Mouse (Mus musculus): Measurements from ENCODE around the gene Rcbtb2. TPM values are rescaled to one million over a fixed set of nuclear protein-coding genes. Genes with fewer than 3 reads are reported as not detected.
"Not testable (repeated sequence)": the region's sequence is repeated elsewhere in the genome, so short reads cannot be mapped to it uniquely, and the experiment has no call there.

The Rcbtb2 gene
- polyA plus RNA-seq, 1 experiment from 2014 or later: 136 TPM

DNA sequence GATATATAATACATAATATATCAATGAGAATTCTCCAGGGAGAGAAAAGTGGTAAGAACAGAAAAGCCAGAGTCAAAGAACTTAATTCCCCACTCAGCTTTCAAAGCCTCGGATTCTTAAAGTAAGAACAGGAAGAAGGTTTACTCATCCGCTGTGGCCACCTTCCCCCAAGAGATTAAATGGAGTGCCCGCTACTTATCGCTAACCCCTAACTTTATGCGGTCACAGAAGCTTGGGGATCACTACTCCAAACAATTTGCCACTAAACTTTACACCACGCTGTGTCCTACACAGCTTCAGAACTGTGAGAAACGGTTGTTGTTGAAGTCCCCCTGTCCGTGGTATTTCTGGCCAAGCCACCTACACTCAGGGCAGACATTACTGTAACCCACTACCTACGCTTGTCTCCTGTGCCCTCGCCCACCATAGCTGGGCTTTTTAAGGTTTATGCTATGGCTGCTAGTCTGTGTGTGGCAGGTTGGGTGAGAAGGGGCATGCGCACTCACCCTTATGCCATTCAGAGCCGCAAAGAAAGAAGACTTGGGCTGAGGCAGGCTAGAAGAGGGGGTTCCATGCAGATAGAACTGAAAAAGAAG is 20.5 kb upstream of the Rcbtb2 start:
- no peak overlapping the region for H3K27ac ChIP-seq (ENCODE audit: low read depth, low read length)
- no peak overlapping the region for H3K4me2 ChIP-seq (replicated peaks; ENCODE audit: low read depth, low read length)
- 0 out of 2 replicates have a peak, but pooled peaks cover 3% of the 10 kb centered on the region for H3K4me1 ChIP-seq (ENCODE audit: control insufficient read depth, insufficient read depth, low read length)
- no peak overlapping the region for H3K4me3 ChIP-seq (ENCODE audit: low read length)
- WGBS: 50% methylated on average over 12 of the region's 12 CpGs
- no peaks in the 10 kb centered on the region for H3K36me3 ChIP-seq (ENCODE audit: control insufficient read depth, insufficient read depth, low read length)
- no peaks in the 10 kb centered on the region; the same call in 1 of the 2 replicates for H3K27me3 ChIP-seq (ENCODE audit: control insufficient read depth, insufficient read depth, low read length)
- H3K9me3 ChIP-seq (ENCODE audit: control insufficient read depth, low read length): no peaks in the 10 kb centered on the region
- no peak for ATAC-seq (ENCODE audit: low FRiP score, low TSS enrichment)
- no peak overlapping the region for H3K9ac ChIP-seq (ENCODE audit: low read depth, low read length)

- H3K4me3 ChIP-seq (ENCODE audit: low read length); H3K9ac ChIP-seq (ENCODE audit: low read depth, low read length); H3K27ac ChIP-seq (ENCODE audit: low read depth, low read length); H3K36me3 ChIP-seq (ENCODE audit: control insufficient read depth, insufficient read depth, low read length); H3K9me3 ChIP-seq (ENCODE audit: control insufficient read depth, low read length); H3K27me3 ChIP-seq (ENCODE audit: control insufficient read depth, insufficient read depth, low read length); H3K4me2 ChIP-seq (replicated peaks; ENCODE audit: low read depth, low read length); H3K4me1 ChIP-seq (ENCODE audit: control insufficient read depth, insufficient read depth, low read length); ATAC-seq (ENCODE audit: low FRiP score, low TSS enrichment): not testable (repeated sequence)
- 23% methylated on average over 4 of the region's 4 CpGs for WGBS
Measured at GRCm38 (mm10) chr14:73102986-73103385, 19.9 kb upstream of the Rcbtb2 start.

DNA sequence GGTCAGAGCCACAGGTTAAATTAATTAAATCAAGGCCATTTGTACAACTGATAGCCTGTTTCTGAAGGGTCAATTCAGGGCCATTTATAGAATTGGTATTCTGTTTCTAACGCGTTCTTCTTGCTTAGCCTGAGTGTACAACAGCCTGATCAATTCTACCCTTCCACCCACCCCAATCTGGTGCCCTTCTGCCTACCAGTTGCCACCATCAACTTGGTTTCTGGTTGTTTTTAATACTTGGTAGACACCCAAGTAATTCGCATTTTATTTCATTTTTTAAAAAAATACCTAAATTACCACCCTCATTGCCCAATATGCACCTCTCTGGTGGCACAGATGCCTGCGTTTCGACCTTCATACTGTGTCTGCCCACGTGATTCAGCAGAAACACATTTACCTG is 17.9 kb upstream of the Rcbtb2 start:
- WGBS: 78% methylated on average over 6 of the region's 6 CpGs
- Histone ChIP-seq H3K27me3 (ENCODE audit: control insufficient read depth, insufficient read depth, low read length) (no peaks in the 10 kb centered on the region; the same call in 1 of the 2 replicates), H3K4me3 (ENCODE audit: low read length) (no peak overlapping the region), H3K9me3 (ENCODE audit: control insufficient read depth, low read length) (no peaks in the 10 kb centered on the region), H3K27ac (ENCODE audit: low read depth, low read length) (no peak overlapping the region), H3K4me2 (replicated peaks; ENCODE audit: low read depth, low read length) (no peak overlapping the region), H3K9ac (ENCODE audit: low read depth, low read length) (no peak overlapping the region), H3K4me1 (ENCODE audit: control insufficient read depth, insufficient read depth, low read length) (0 out of 2 replicates have a peak, but pooled peaks cover 3% of the 10 kb centered on the region), H3K36me3 (ENCODE audit: control insufficient read depth, insufficient read depth, low read length) (no peaks in the 10 kb centered on the region)
- no peak for ATAC-seq (ENCODE audit: low FRiP score, low TSS enrichment)

DNA sequence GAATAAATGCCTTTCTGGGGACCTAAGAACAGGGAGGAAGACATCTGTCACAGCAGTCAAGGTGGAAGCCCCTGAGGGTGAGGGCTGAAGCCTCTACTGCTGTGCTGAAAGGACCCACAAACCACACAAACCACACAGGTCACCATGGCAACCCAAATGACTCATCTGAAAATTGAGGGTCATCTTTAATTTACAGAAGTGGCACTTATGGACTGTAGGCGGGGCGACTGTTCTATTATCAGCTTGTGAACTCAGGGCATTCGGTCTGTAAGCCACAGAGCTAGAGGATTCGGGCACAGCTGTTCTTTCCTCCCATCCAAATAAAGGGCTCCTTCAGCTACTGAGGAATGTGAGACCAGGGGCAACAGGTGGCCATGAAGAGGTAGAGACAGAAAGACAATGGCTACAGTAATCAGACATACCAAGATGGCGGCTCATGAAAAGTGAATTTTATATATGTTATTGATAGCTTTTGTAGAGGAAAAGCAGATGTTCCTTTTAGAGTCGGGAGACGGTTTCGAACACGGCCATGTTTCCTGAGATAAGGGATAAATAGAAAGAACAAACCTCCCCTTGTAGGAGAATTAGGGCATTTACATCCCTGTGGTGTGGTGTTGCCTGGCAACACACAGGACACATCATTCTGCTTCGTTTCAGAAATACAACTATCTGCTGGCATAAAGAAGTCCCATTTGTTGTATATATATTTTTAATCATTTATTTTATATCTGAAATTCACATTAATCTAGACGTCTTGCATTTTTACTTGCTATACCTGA is 17.2 kb upstream of the Rcbtb2 start:
- Histone ChIP-seq H3K4me3 (ENCODE audit: low read length) (no peak overlapping the region), H3K27me3 (ENCODE audit: control insufficient read depth, insufficient read depth, low read length) (no peaks in the 10 kb centered on the region; the same call in 1 of the 2 replicates), H3K4me1 (ENCODE audit: control insufficient read depth, insufficient read depth, low read length) (0 out of 2 replicates have a peak, but pooled peaks cover 3% of the 10 kb centered on the region), H3K27ac (ENCODE audit: low read depth, low read length) (no peak overlapping the region), H3K36me3 (ENCODE audit: control insufficient read depth, insufficient read depth, low read length) (no peaks in the 10 kb centered on the region), H3K4me2 (replicated peaks; ENCODE audit: low read depth, low read length) (no peak overlapping the region), H3K9me3 (ENCODE audit: control insufficient read depth, low read length) (no peaks in the 10 kb centered on the region), H3K9ac (ENCODE audit: low read depth, low read length) (no peak overlapping the region)
- no peak for ATAC-seq (ENCODE audit: low FRiP score, low TSS enrichment)
- 78% methylated on average over 11 of the region's 11 CpGs for WGBS

GRCm38 (mm10) chr14:73106234-73106711 is 16.6 kb upstream of the Rcbtb2 start:
- no peaks in the 10 kb centered on the region; the same call in 1 of the 2 replicates for H3K27me3 ChIP-seq (ENCODE audit: control insufficient read depth, insufficient read depth, low read length)
- WGBS: 25% methylated on average over 8 of the region's 8 CpGs
- 0 out of 2 replicates have a peak, but pooled peaks cover 3% of the 10 kb centered on the region for H3K4me1 ChIP-seq (ENCODE audit: control insufficient read depth, insufficient read depth, low read length)
- no peak overlapping the region for H3K27ac ChIP-seq (ENCODE audit: low read depth, low read length)
- no peaks in the 10 kb centered on the region for H3K9me3 ChIP-seq (ENCODE audit: control insufficient read depth, low read length)
- no peak for ATAC-seq (ENCODE audit: low FRiP score, low TSS enrichment)
- H3K9ac ChIP-seq (ENCODE audit: low read depth, low read length): no peak overlapping the region
- no peak overlapping the region for H3K4me3 ChIP-seq (ENCODE audit: low read length)
- H3K4me2 ChIP-seq (replicated peaks; ENCODE audit: low read depth, low read length): no peak overlapping the region
- no peaks in the 10 kb centered on the region for H3K36me3 ChIP-seq (ENCODE audit: control insufficient read depth, insufficient read depth, low read length)

GRCm38 (mm10) chr14:73106957-73107356 is 15.9 kb upstream of the Rcbtb2 start:
- no peaks in the 10 kb centered on the region; the same call in 1 of the 2 replicates for H3K27me3 ChIP-seq (ENCODE audit: control insufficient read depth, insufficient read depth, low read length)
- 0 out of 2 replicates have a peak, but pooled peaks cover 3% of the 10 kb centered on the region for H3K4me1 ChIP-seq (ENCODE audit: control insufficient read depth, insufficient read depth, low read length)
- 45% methylated on average over 4 of the region's 4 CpGs for WGBS
- no peak overlapping the region for H3K4me2 ChIP-seq (replicated peaks; ENCODE audit: low read depth, low read length)
- peak; percentile 79 for ATAC-seq (ENCODE audit: low FRiP score, low TSS enrichment)
- no peaks in the 10 kb centered on the region for H3K36me3 ChIP-seq (ENCODE audit: control insufficient read depth, insufficient read depth, low read length)
- no peak overlapping the region for H3K9ac ChIP-seq (ENCODE audit: low read depth, low read length)
- no peak overlapping the region for H3K4me3 ChIP-seq (ENCODE audit: low read length)
- no peak overlapping the region for H3K27ac ChIP-seq (ENCODE audit: low read depth, low read length)
- no peaks in the 10 kb centered on the region for H3K9me3 ChIP-seq (ENCODE audit: control insufficient read depth, low read length)

DNA sequence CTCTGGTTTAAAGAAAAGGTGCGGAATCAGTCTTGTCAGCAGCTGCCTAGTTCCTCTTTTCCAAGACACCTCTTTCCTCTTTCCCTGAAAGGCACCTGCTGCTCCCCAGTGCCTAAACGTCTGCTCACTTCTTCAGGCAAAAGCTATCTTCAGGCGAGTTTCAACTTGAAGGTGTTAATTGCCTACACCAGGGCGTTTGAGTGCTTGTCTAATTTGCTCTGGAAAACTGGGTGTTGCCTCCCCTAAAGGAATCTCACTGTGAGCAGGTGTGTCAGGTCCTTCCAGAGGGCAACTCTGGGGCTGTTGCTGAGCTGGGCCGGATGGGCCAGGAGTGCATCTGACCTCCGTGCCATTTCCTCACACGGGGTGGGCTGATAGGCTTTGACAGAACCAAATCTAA is 15.5 kb upstream of the Rcbtb2 start:
- H3K9me3 ChIP-seq (ENCODE audit: control insufficient read depth, low read length): no peaks in the 10 kb centered on the region
- 52% methylated on average over 7 of the region's 7 CpGs for WGBS
- H3K36me3 ChIP-seq (ENCODE audit: control insufficient read depth, insufficient read depth, low read length): no peaks in the 10 kb centered on the region
- H3K4me2 ChIP-seq (replicated peaks; ENCODE audit: low read depth, low read length): no peak overlapping the region
- H3K27me3 ChIP-seq (ENCODE audit: control insufficient read depth, insufficient read depth, low read length): no peaks in the 10 kb centered on the region; the same call in 1 of the 2 replicates
- H3K9ac ChIP-seq (ENCODE audit: low read depth, low read length): no peak overlapping the region
- 0 out of 2 replicates have a peak, but pooled peaks cover 3% of the 10 kb centered on the region for H3K4me1 ChIP-seq (ENCODE audit: control insufficient read depth, insufficient read depth, low read length)
- H3K4me3 ChIP-seq (ENCODE audit: low read length): no peak overlapping the region
- H3K27ac ChIP-seq (ENCODE audit: low read depth, low read length): 0 out of 2 replicates have a peak overlapping the region, but pooled peaks have one; percentile 17
- ATAC-seq (ENCODE audit: low FRiP score, low TSS enrichment): no peak; the same call in 1 of the 2 replicates

GRCm38 (mm10) chr14:73107952-73108351 is 14.9 kb upstream of the Rcbtb2 start:
- Histone ChIP-seq H3K4me2 (replicated peaks; ENCODE audit: low read depth, low read length) (no peak overlapping the region), H3K4me1 (ENCODE audit: control insufficient read depth, insufficient read depth, low read length) (0 out of 2 replicates have a peak, but pooled peaks cover 3% of the 10 kb centered on the region), H3K4me3 (ENCODE audit: low read length) (no peak overlapping the region), H3K9me3 (ENCODE audit: control insufficient read depth, low read length) (no peaks in the 10 kb centered on the region), H3K9ac (ENCODE audit: low read depth, low read length) (no peak overlapping the region), H3K27me3 (ENCODE audit: control insufficient read depth, insufficient read depth, low read length) (no peaks in the 10 kb centered on the region; the same call in 1 of the 2 replicates), H3K27ac (ENCODE audit: low read depth, low read length) (no peak overlapping the region), H3K36me3 (ENCODE audit: control insufficient read depth, insufficient read depth, low read length) (no peaks in the 10 kb centered on the region)
- 89% methylated on average over 6 of the region's 6 CpGs for WGBS
- ATAC-seq (ENCODE audit: low FRiP score, low TSS enrichment): no peak

DNA sequence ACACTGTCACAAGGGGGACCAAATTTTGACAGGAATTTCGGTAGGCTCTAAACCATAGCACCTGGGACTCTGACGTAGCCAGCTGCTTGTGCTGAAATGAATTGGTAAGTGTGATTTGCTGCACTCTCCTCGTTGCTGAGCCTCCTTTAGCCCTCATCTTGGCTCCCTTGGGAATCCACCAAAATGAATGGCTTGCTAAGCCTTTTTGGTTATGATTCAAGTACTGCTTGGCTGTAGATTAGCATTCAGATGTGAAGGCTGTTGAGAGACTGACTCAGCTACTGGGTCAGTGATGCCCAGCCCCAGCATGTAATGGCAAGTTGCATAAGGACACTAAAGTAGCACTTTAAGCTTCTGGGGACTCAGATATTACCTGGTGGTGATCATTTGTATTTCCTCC is 12.2 kb upstream of the Rcbtb2 start:
- Histone ChIP-seq H3K4me3 (ENCODE audit: low read length) (no peak overlapping the region), H3K36me3 (ENCODE audit: control insufficient read depth, insufficient read depth, low read length) (no peaks in the 10 kb centered on the region), H3K4me2 (replicated peaks; ENCODE audit: low read depth, low read length) (no peak overlapping the region), H3K27ac (ENCODE audit: low read depth, low read length) (no peak overlapping the region), H3K9ac (ENCODE audit: low read depth, low read length) (no peak overlapping the region), H3K27me3 (ENCODE audit: control insufficient read depth, insufficient read depth, low read length) (no peaks in the 10 kb centered on the region), H3K4me1 (ENCODE audit: control insufficient read depth, insufficient read depth, low read length) (0 out of 2 replicates have a peak, but pooled peaks cover 3% of the 10 kb centered on the region), H3K9me3 (ENCODE audit: control insufficient read depth, low read length) (no peaks in the 10 kb centered on the region)
- 73% methylated on average over 3 of the region's 3 CpGs for WGBS
- ATAC-seq (ENCODE audit: low FRiP score, low TSS enrichment): no peak
